ENCODE assay signal across 24 mouse cellular contexts in the genomic region with DNA sequence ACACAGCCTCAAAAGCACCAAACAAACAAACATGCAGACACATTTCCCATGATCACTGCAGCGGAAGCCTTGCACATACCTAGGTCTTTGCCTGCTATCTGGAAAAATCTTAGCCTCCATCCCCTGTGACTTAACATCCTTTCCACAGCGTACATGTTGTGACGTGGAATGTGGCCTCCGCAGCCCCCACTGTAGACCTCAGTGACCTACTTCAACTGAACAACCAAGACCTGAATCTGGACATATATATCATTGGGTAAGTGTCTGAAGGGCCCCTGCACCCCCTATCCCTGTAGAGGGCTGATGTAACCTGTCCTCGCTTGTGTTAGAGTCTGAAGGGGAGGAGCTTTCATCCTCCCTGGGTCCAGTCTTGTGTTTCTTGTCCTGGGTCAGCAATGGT.
"Had no signal": no experiment of that assay in that cellular context is flagged by ENCODE, and none has a peak within 500 bp of the region (broad histone marks: within the 10 kb centered on the region; RNA-seq: fewer than 3 reads in every experiment).

No protein-coding gene starts in this region.

- ATAC-seq: forebrain, postnatal 0 days; hindbrain, postnatal 0 days; intestine, embryonic 16.5 days had no signal

- H3K9me3 ChIP-seq: heart, embryonic 13.5 days; heart, embryonic 15.5 days; hindbrain, embryonic 13.5 days; hindbrain, embryonic 15.5 days; kidney, embryonic 15.5 days; limb, embryonic 12.5 days; limb, embryonic 15.5 days; liver, embryonic 13.5 days; liver, embryonic 15.5 days had no signal

- H3K27ac ChIP-seq: heart, embryonic 15.5 days; hindbrain, embryonic 13.5 days; hindbrain, embryonic 15.5 days; hindbrain, postnatal 0 days; limb, embryonic 12.5 days; limb, embryonic 15.5 days; liver, embryonic 13.5 days; liver, embryonic 15.5 days had no signal

- DNase-seq: forebrain, postnatal 0 days; gastrocnemius, postnatal 10 days; gastrocnemius, postnatal 25 days; heart, adult 18-20 months; heart, postnatal 14 days; kidney, adult 11 months; kidney, adult 2 months; kidney, adult 9 months; kidney, postnatal 14 days; kidney, postnatal 36 days; layer of hippocampus, adult 9-11 months; layer of hippocampus, postnatal 36 days; left cerebral cortex, postnatal 4 days; liver, embryonic 13.5 days had no signal

- H3K9ac ChIP-seq: forebrain, postnatal 0 days; heart, embryonic 13.5 days; heart, embryonic 15.5 days; hindbrain, embryonic 13.5 days; limb, embryonic 12.5 days; limb, embryonic 15.5 days; liver, embryonic 15.5 days had no signal

- H3K27me3 ChIP-seq: heart, embryonic 13.5 days; heart, embryonic 15.5 days; hindbrain, embryonic 13.5 days; hindbrain, embryonic 15.5 days; kidney, embryonic 15.5 days; limb, embryonic 12.5 days; limb, embryonic 15.5 days; liver, embryonic 13.5 days; liver, embryonic 15.5 days had no signal

- H3K4me2 ChIP-seq: limb, embryonic 12.5 days; limb, embryonic 15.5 days had no signal

- H3K4me3 ChIP-seq: hindbrain, embryonic 13.5 days; hindbrain, embryonic 15.5 days; limb, embryonic 12.5 days; limb, embryonic 15.5 days had no signal
